Mouse (Mus musculus): ENCODE data around the gene Axin2.

DNA sequence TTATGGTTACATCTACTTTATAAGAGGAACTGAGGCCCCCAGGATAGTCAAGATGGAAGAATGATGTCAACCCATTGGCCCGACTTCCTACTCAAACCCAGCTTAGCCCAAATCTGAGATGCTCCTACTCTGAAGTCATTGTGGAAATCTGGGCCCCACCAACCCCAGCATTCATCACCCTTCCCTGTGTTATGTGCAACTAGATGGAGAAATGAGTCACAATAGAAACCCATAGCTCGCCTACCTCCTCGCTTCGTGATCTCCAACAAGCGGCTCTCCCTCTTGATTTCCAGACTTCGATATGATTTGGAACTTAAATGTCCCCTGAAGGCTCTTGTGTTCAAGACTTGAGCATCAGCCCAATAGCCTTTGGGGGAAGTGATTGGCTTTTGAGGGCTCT lies 73.3 kb downstream of the Axin2 start:
- TF ChIP-seq CTCF (IDR thresholded peaks at IDR 0.05; ENCODE audit: extremely low read depth, insufficient read depth, insufficient read length, insufficient replicate concordance) (no peak), POLR2A (IDR thresholded peaks at IDR 0.05; ENCODE audit: low read depth, low read length) (no peak)

All from spleen, adult 2 months (tissue).